Comparison of ENCODE assay signal across 17 mouse cellular contexts in the genomic region with DNA sequence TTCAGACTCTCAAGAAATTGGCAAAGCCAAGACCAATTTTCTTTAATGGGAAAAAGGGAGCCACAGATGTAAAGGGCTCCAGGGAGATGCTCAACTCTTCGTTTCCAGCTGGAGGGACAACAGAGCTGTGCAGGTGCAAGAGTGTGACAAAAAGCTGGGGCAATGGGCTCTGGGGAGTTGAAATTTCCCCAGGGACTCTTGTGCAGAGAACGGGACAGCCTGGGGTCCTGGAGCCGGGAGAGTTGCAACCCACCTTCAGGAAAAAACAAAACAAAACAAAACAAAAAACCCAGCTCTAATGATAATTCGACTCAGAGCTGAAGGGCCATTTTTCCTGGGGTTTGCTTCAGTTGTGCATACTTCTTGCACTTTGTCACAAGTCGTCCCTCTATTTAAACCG. TPM values are rescaled to one million over a fixed set of nuclear protein-coding genes. Genes with fewer than 3 reads are reported as not detected.
"Had no signal": no experiment of that assay in that cellular context is flagged by ENCODE, and none has a peak within 500 bp of the region (broad histone marks: within the 10 kb centered on the region; RNA-seq: fewer than 3 reads in every experiment).

No protein-coding gene starts in this region.

- H3K4me3 ChIP-seq: midbrain, embryonic 10.5 days; midbrain, embryonic 13.5 days; midbrain, embryonic 15.5 days; myocyte; neural tube, embryonic 13.5 days; neural tube, embryonic 15.5 days had no signal

- DNase-seq: lung, adult 18-20 months; lung, embryonic 14.5 days; lung, postnatal 10 days; lung, postnatal 4 days; right cerebral cortex, postnatal 25 days; right cerebral cortex, postnatal 4 days; spleen, adult 18-20 months; thymus, adult 18-20 months; thymus, postnatal 14 days; thymus, postnatal 36 days had no signal

- H3K27me3 ChIP-seq: midbrain, embryonic 13.5 days; midbrain, embryonic 15.5 days; neural tube, embryonic 13.5 days; neural tube, embryonic 15.5 days had no signal

- H3K4me2 ChIP-seq: lung, embryonic 14.5 days; midbrain, embryonic 13.5 days; midbrain, embryonic 15.5 days; neural tube, embryonic 13.5 days; neural tube, embryonic 15.5 days had no signal

- ATAC-seq: midbrain, embryonic 13.5 days; midbrain, embryonic 15.5 days had no signal

- H3K9me3 ChIP-seq: midbrain, embryonic 13.5 days; midbrain, embryonic 15.5 days; neural tube, embryonic 13.5 days; neural tube, embryonic 15.5 days had no signal

- H3K36me3 ChIP-seq: midbrain, embryonic 10.5 days; midbrain, embryonic 13.5 days; midbrain, embryonic 15.5 days; neural tube, embryonic 13.5 days; neural tube, embryonic 15.5 days had no signal

- H3K9ac ChIP-seq: lung, embryonic 14.5 days; midbrain, embryonic 13.5 days; midbrain, embryonic 15.5 days; neural tube, embryonic 13.5 days; neural tube, embryonic 15.5 days had no signal

- H3K27ac ChIP-seq: midbrain, embryonic 10.5 days; midbrain, embryonic 13.5 days; midbrain, embryonic 15.5 days; neural tube, embryonic 13.5 days; neural tube, embryonic 15.5 days had no signal

RNA-seq across cellular contexts. Expression of a gene that starts 57.0 kb away (rescaled TPM):
- total RNA-seq: megakaryocyte, adult 5-6 weeks had no signal
- polyA plus RNA-seq: midbrain, embryonic 15.5 days; myocyte had no signal
